Mouse (Mus musculus): Measurements from ENCODE around the gene Smad3. TPM values are rescaled to one million over a fixed set of nuclear protein-coding genes. Genes with fewer than 3 reads are reported as not detected.
A peak's percentile ranks its signal among the peaks of the same experiment; 100 is the strongest.

Smad3 gene
- polyA plus RNA-seq, 1 experiment from 2014 or later = 5.0 TPM

- Histone ChIP-seq H3K4me1 (replicated peaks; ENCODE audit: control insufficient read depth, insufficient read depth, low read length) (peaks cover 9% of the 10 kb centered on the region), H3K4me3 (ENCODE audit: low read depth, low read length) (no peak overlapping the region), H3K9ac (ENCODE audit: low read depth, low read length) (no peak overlapping the region; the same call in 1 of the 2 replicates), H3K4me2 (replicated peaks; ENCODE audit: low read depth) (peak overlapping the region; percentile 37), H3K9me3 (ENCODE audit: control insufficient read depth) (no peaks in the 10 kb centered on the region), H3K27ac (ENCODE audit: low read depth, low read length) (peak overlapping the region; percentile 80), H3K27me3 (replicated peaks; ENCODE audit: control insufficient read depth, insufficient read depth, low read length) (no peaks in the 10 kb centered on the region), H3K36me3 (ENCODE audit: control insufficient read depth, insufficient read depth) (no peaks in the 10 kb centered on the region)
- TF ChIP-seq CTCF (IDR thresholded peaks at IDR 0.05; ENCODE audit: low read depth) = no peak
- 53% methylated on average over 7 of the region's 7 CpGs for WGBS
- no peak for ATAC-seq
Observed at GRCm38 (mm10) chr9:63760783-63761182, 3.0 kb upstream of the Smad3 start.

GRCm38 (mm10) chr9:63759973-63760722 lies 2.4 kb upstream of the Smad3 start:
- Histone ChIP-seq H3K27ac (ENCODE audit: low read depth, low read length) (peak overlapping the region; percentile 89), H3K36me3 (ENCODE audit: control insufficient read depth, insufficient read depth) (no peaks in the 10 kb centered on the region), H3K4me2 (replicated peaks; ENCODE audit: low read depth) (peak overlapping the region; percentile 81), H3K4me1 (replicated peaks; ENCODE audit: control insufficient read depth, insufficient read depth, low read length) (peaks cover 9% of the 10 kb centered on the region), H3K4me3 (ENCODE audit: low read depth, low read length) (no peak overlapping the region), H3K27me3 (replicated peaks; ENCODE audit: control insufficient read depth, insufficient read depth, low read length) (no peaks in the 10 kb centered on the region), H3K9ac (ENCODE audit: low read depth, low read length) (no peak overlapping the region; the same call in 1 of the 2 replicates), H3K9me3 (ENCODE audit: control insufficient read depth) (no peaks in the 10 kb centered on the region)
- TF ChIP-seq CTCF (IDR thresholded peaks at IDR 0.05; ENCODE audit: low read depth) = 0 out of 2 replicates have a peak, but pooled peaks have one; percentile 6
- peak; percentile 25 for ATAC-seq
- WGBS = 47% methylated on average over 7 of the region's 7 CpGs

GRCm38 (mm10) chr9:63758641-63759391 lies 1.0 kb upstream of the Smad3 start:
- no peak for TF ChIP-seq CTCF (IDR thresholded peaks at IDR 0.05; ENCODE audit: low read depth)
- Histone ChIP-seq H3K27me3 (replicated peaks; ENCODE audit: control insufficient read depth, insufficient read depth, low read length) (no peaks in the 10 kb centered on the region), H3K9me3 (ENCODE audit: control insufficient read depth) (no peaks in the 10 kb centered on the region), H3K36me3 (ENCODE audit: control insufficient read depth, insufficient read depth) (no peaks in the 10 kb centered on the region), H3K4me3 (ENCODE audit: low read depth, low read length) (peak overlapping the region; percentile 82), H3K9ac (ENCODE audit: low read depth, low read length) (peak overlapping the region; percentile 80), H3K4me2 (replicated peaks; ENCODE audit: low read depth) (peak overlapping the region; percentile 81), H3K4me1 (replicated peaks; ENCODE audit: control insufficient read depth, insufficient read depth, low read length) (peaks cover 9% of the 10 kb centered on the region), H3K27ac (ENCODE audit: low read depth, low read length) (peak overlapping the region; percentile 89)
- no peak for ATAC-seq
- WGBS = 5% methylated on average over 23 of the region's 23 CpGs

GRCm38 (mm10) chr9:63757462-63757772 lies 377 bp downstream of the Smad3 start:
- Histone ChIP-seq H3K4me3 (ENCODE audit: low read depth, low read length) (peak overlapping the region; percentile 82), H3K27me3 (replicated peaks; ENCODE audit: control insufficient read depth, insufficient read depth, low read length) (no peaks in the 10 kb centered on the region), H3K36me3 (ENCODE audit: control insufficient read depth, insufficient read depth) (no peaks in the 10 kb centered on the region), H3K9me3 (ENCODE audit: control insufficient read depth) (no peaks in the 10 kb centered on the region), H3K9ac (ENCODE audit: low read depth, low read length) (peak overlapping the region; percentile 80), H3K4me2 (replicated peaks; ENCODE audit: low read depth) (peak overlapping the region; percentile 81), H3K27ac (ENCODE audit: low read depth, low read length) (peak overlapping the region; percentile 89), H3K4me1 (replicated peaks; ENCODE audit: control insufficient read depth, insufficient read depth, low read length) (peaks cover 9% of the 10 kb centered on the region)
- no peak for ATAC-seq
- WGBS = under 1% methylated on average over 26 of the region's 26 CpGs
- no peak for TF ChIP-seq CTCF (IDR thresholded peaks at IDR 0.05; ENCODE audit: low read depth)

- H3K4me1 ChIP-seq (replicated peaks; ENCODE audit: control insufficient read depth, insufficient read depth, low read length) = peaks cover 9% of the 10 kb centered on the region
Observed at GRCm38 (mm10) chr9:63756581-63757461, 973 bp downstream of the Smad3 start.

More at GRCm38 (mm10) chr9:63756581-63757461, 973 bp downstream of the Smad3 start:
- 1% methylated on average over 47 of the region's 47 CpGs for WGBS
- Histone ChIP-seq H3K4me3 (ENCODE audit: low read depth, low read length) (peak overlapping the region; percentile 82), H3K27ac (ENCODE audit: low read depth, low read length) (peak overlapping the region; percentile 89), H3K36me3 (ENCODE audit: control insufficient read depth, insufficient read depth) (no peaks in the 10 kb centered on the region), H3K4me2 (replicated peaks; ENCODE audit: low read depth) (peak overlapping the region; percentile 81), H3K9ac (ENCODE audit: low read depth, low read length) (peak overlapping the region; percentile 80), H3K27me3 (replicated peaks; ENCODE audit: control insufficient read depth, insufficient read depth, low read length) (no peaks in the 10 kb centered on the region), H3K9me3 (ENCODE audit: control insufficient read depth) (no peaks in the 10 kb centered on the region)
- no peak for ATAC-seq
- no peak for TF ChIP-seq CTCF (IDR thresholded peaks at IDR 0.05; ENCODE audit: low read depth)

All from intestine, postnatal 0 days (tissue).